Mouse (Mus musculus): ENCODE data around the gene Bcl2l12.
A peak's percentile ranks its signal among the peaks of the same experiment; 100 is the strongest.

Gene Bcl2l12

GRCm38 (mm10) chr7:44955628-44956027 lies 42.9 kb downstream of the Bcl2l12 start:
- DNase-seq, result no peak

GRCm38 (mm10) chr7:44954091-44954885 lies 44.2 kb downstream of the Bcl2l12 start:
- DNase-seq, result no peak

- DNase-seq, result no peak
Observed at GRCm38 (mm10) chr7:44953561-44953960, 45.0 kb downstream of the Bcl2l12 start.

- DNase-seq, result peak; percentile 96
Observed at GRCm38 (mm10) chr7:44952611-44953306, 45.8 kb downstream of the Bcl2l12 start.

- DNase-seq, result peak; percentile 84
Observed at GRCm38 (mm10) chr7:44951960-44952359, 46.6 kb downstream of the Bcl2l12 start.

- DNase-seq, result no peak
Observed at GRCm38 (mm10) chr7:44949922-44950321, 48.6 kb downstream of the Bcl2l12 start.

GRCm38 (mm10) chr7:44942904-44943303 lies 55.6 kb downstream of the Bcl2l12 start, which contains the start of gene Tsks:
Gene Tsks, plus strand, starts transcription at chr7:44943204.
- no peak for DNase-seq
